In the genomic region with DNA sequence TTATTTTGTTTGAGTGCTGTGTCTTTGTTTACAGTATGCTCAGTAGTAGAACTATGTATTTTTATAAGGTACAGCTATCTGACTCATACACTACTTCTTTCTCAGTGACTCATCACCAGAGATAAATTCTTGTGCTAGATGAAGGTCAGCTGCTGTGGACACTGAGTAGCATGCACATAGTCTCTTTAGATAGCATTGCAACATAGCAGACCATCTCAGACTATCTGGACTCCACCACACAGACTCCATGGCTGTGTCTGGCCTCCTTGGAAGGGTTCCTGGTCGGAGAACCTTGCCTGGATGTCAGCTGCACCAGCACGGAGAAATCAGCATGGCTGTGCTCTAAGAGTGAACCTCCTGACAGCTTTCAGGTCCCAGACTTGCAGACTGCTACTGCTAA, we compare ENCODE assay signal across 16 mouse cellular contexts.
A peak's percentile ranks its signal among the peaks of the same experiment; 100 is the strongest.
DNase-seq lines count a peak whose midpoint lies in the region; ATAC-seq and TF ChIP-seq lines count a peak whose summit lies in the region.
"Had no signal": no experiment of that assay in that cellular context is flagged by ENCODE, and none has a peak within 500 bp of the region (broad histone marks: within the 10 kb centered on the region; RNA-seq: fewer than 3 reads in every experiment).

No protein-coding gene starts in this region.

- peaks cover 88% of the 10 kb centered on the region for H3K79me2 ChIP-seq in C2C12 (ENCODE audit: control insufficient read depth, insufficient read depth)

- H3K27me3 ChIP-seq in lung, embryonic 15.5 days = no peaks in the 10 kb centered on the region
- H3K27me3 ChIP-seq in C2C12 (ENCODE audit: control insufficient read depth, insufficient read depth, insufficient read length) = no peaks in the 10 kb centered on the region
- no peaks in the 10 kb centered on the region for H3K27me3 ChIP-seq in Patski
- no peaks in the 10 kb centered on the region for H3K27me3 ChIP-seq in heart, embryonic 14.5 days (ENCODE audit: control insufficient read depth, insufficient read depth, low read length)
- H3K27me3 ChIP-seq: forebrain, embryonic 15.5 days had no signal

- ATAC-seq in lung, embryonic 15.5 days (ENCODE audit: borderline replicate concordance, extremely low read depth, low FRiP score, low TSS enrichment) = peak; percentile 33; the same call in 1 of the 2 replicates
- peak; percentile 81 for ATAC-seq in Patski
- ATAC-seq in heart, embryonic 14.5 days (ENCODE audit: insufficient number of reproducible peaks, insufficient read depth, low FRiP score, low read depth) = no peak
- ATAC-seq: forebrain, embryonic 15.5 days had no signal

- TF ChIP-seq CTCF in C2C12 (IDR thresholded peaks at IDR 0.05; ENCODE audit: control insufficient read depth, insufficient read depth, insufficient read length) = no peak
- TF ChIP-seq CTCF in Patski (IDR thresholded peaks at IDR 0.05) = no peak
- TF ChIP-seq CTCF in left cerebral cortex, adult 2 months (IDR thresholded peaks at IDR 0.05) = no peak

- CTCF ChIA-PET in Patski (lab: Charles Lee) = interaction anchor here (1.0 to 3.5 kb wide), 4 partner anchors 10 to 390 kb away, joined by 3 to 11 read pairs (median 4); no protein-coding TSS in a partner anchor

- no peaks in the 10 kb centered on the region for H3K9me3 ChIP-seq in lung, embryonic 15.5 days
- no peaks in the 10 kb centered on the region for H3K9me3 ChIP-seq in heart, embryonic 14.5 days (ENCODE audit: control insufficient read depth, low read length)
- H3K9me3 ChIP-seq: embryonic facial prominence, embryonic 10.5 days; forebrain, embryonic 15.5 days; limb, embryonic 10.5 days had no signal

- 48% methylated on average over 2 of the region's 2 CpGs for WGBS in lung, embryonic 15.5 days
- 31% methylated on average over 2 of the region's 2 CpGs for WGBS in heart, embryonic 14.5 days

- no peak overlapping the region for H3K9ac ChIP-seq in lung, embryonic 15.5 days
- H3K9ac ChIP-seq in heart, embryonic 14.5 days (ENCODE audit: low read length) = 0 out of 2 replicates have a peak overlapping the region, but pooled peaks have one; percentile 11
- H3K9ac ChIP-seq: forebrain, embryonic 15.5 days had no signal

- in situ Hi-C loops in Patski (cut with MboI; ENCODE audit: low pct_unique_long_range_greater_than_20kb) = no loop called here

- intact Hi-C loops in left cerebral cortex, adult 2 months (cut with DNase I) = loop anchor here (5.0 kb wide), 3 partner anchors 47 to 392 kb away; no protein-coding TSS in a partner anchor

- H3K4me3 ChIP-seq in lung, embryonic 15.5 days = no peak overlapping the region
- H3K4me3 ChIP-seq in C2C12 (ENCODE audit: insufficient read depth, poor library complexity, severe bottlenecking) = no peak overlapping the region
- no peak overlapping the region for H3K4me3 ChIP-seq in heart, embryonic 14.5 days (ENCODE audit: control insufficient read depth in 1 of 2, insufficient read depth in 1 of 2, low read depth in 1 of 2, low read length in 2 of 2)
- H3K4me3 ChIP-seq in left cerebral cortex, adult 2 months = no peak overlapping the region
- H3K4me3 ChIP-seq: embryonic facial prominence, embryonic 10.5 days; forebrain, embryonic 15.5 days; limb, embryonic 10.5 days had no signal

- H3K36me3 ChIP-seq in lung, embryonic 15.5 days = no peaks in the 10 kb centered on the region
- H3K36me3 ChIP-seq in C2C12 (ENCODE audit: control insufficient read depth, insufficient read depth) = no peaks in the 10 kb centered on the region
- no peaks in the 10 kb centered on the region for H3K36me3 ChIP-seq in heart, embryonic 14.5 days (ENCODE audit: control insufficient read depth, insufficient read depth, low read length)
- H3K36me3 ChIP-seq: embryonic facial prominence, embryonic 10.5 days; forebrain, embryonic 15.5 days; limb, embryonic 10.5 days had no signal

- no peak overlapping the region for H3K4me2 ChIP-seq in lung, embryonic 15.5 days
- H3K4me2 ChIP-seq in heart, embryonic 14.5 days (ENCODE audit: low read length) = no peak overlapping the region
- H3K4me2 ChIP-seq: forebrain, embryonic 15.5 days had no signal

- no peak overlapping the region for H3ac ChIP-seq in C2C12 (ENCODE audit: control insufficient read depth, insufficient read length, low read depth)

- no peak for DNase-seq in lung, postnatal 4 days
- DNase-seq in Patski (ENCODE audit: low read depth, low spot score) = no peak
- DNase-seq in right cerebral cortex, postnatal 36 days (ENCODE audit: low spot score in 2 of 2) = no peak
- DNase-seq in frontal cortex, postnatal 36 days (ENCODE audit: low spot score in 2 of 2) = no peak
- DNase-seq in left cerebral cortex, adult 2 months (ENCODE audit: extremely low spot score in 1 of 2, low spot score in 2 of 2) = no peak
- DNase-seq: cerebellum, adult 9-10 months; kidney, adult 8-10 months; layer of hippocampus, adult 9-11 months; lung, postnatal 14 days; thymus, postnatal 36 days had no signal

- H3K79me3 ChIP-seq in C2C12 (ENCODE audit: low read depth) = peaks cover 24% of the 10 kb centered on the region

- H3K27ac ChIP-seq in lung, embryonic 15.5 days = no peak overlapping the region
- H3K27ac ChIP-seq in heart, embryonic 14.5 days (replicated peaks in 1 of 2; ENCODE audit: control insufficient read depth in 1 of 2, insufficient read depth in 1 of 2, low read depth in 2 of 2, low read length in 2 of 2) = peak overlapping the region in 1 of 2 experiments; percentile 50; a peak in 1 of 4 replicates
- no peak overlapping the region for H3K27ac ChIP-seq in left cerebral cortex, adult 2 months
- H3K27ac ChIP-seq: embryonic facial prominence, embryonic 10.5 days; limb, embryonic 10.5 days had no signal

- POLR2A ChIA-PET in Patski (lab: Charles Lee) = interaction anchor here (1.0 to 1.1 kb wide), 2 partner anchors 23 to 49 kb away, joined by 3 read pairs; no protein-coding TSS in a partner anchor

- peaks cover 40% of the 10 kb centered on the region for H3K4me1 ChIP-seq in lung, embryonic 15.5 days
- peaks cover 2 to 26% of the 10 kb centered on the region in 2 experiments; a peak in 3 of 4 replicates for H3K4me1 ChIP-seq in heart, embryonic 14.5 days (ENCODE audit: control insufficient read depth in 2 of 2, insufficient read depth in 2 of 2, low read length in 2 of 2)

TF ChIP-seq in C2C12, 6 proteins besides CTCF, POLR2A, EP300 and RAD21:
- no peak for TF ChIP-seq MYOD1 (IDR thresholded peaks at IDR 0.05; ENCODE audit: control insufficient read depth, insufficient read length, low read depth)
- peak; percentile 42 for TF ChIP-seq USF1 (IDR thresholded peaks at IDR 0.05; ENCODE audit: low read depth)
- peak; percentile 62 for TF ChIP-seq FOSL1 (IDR thresholded peaks at IDR 0.05; ENCODE audit: insufficient read depth, low read length, poor library complexity, severe bottlenecking)
- TF ChIP-seq CEBPB (IDR thresholded peaks at IDR 0.05; ENCODE audit: low read depth) = peak; percentile 94
- peak; percentile 16 for TF ChIP-seq MAX (IDR thresholded peaks at IDR 0.05)
